Mouse (Mus musculus) megakaryocyte, embryonic 14.5 days (primary cell): Measurements from ENCODE around the gene Nop9.

Experiments used
- FLI1 ChIP-seq: IDR thresholded peaks from 2 replicates; pipeline ENCODE4 v1.6.1; 2012; ENCODE audit warnings: low read length, inconsistent platforms, mixed read lengths
- GATA1 ChIP-seq: IDR thresholded peaks from 3 replicates; pipeline ENCODE4 v1.6.1; 2012; ENCODE audit warnings: mixed read lengths, low read length, inconsistent platforms, borderline replicate concordance

DNA sequence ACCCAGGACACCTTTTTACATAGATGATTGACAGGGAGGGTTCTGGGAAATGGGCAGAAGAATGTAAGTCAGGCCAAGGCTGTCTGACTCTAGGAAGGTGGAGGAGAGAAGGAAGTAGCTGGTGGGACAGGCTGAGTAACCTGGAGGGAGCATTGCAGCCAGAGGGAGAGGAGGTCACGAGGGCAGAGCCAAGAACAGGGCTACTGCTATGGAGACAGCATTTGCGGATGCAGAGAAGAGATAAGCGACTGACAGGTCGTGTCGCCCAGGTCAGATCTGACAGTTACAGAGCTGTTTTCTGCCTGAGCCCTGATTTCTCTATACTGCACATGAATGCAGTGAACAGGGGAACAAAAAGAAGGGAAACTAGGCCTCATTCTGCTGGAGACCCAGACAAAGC lies 38.1 kb upstream of the Nop9 start:
- TF ChIP-seq GATA1 (no peak), FLI1 (no peak)
